Mouse (Mus musculus) CH12.LX (cell line): Measurements from ENCODE around the gene Pias4. TPM values are rescaled to one million over a fixed set of nuclear protein-coding genes. Genes with fewer than 3 reads are reported as not detected.
"Not testable (repeated sequence)": the region's sequence is repeated elsewhere in the genome, so short reads cannot be mapped to it uniquely, and the experiment has no call there.

Experiments
- DNase-seq: peaks from one replicate; pipeline ENCODE4 v3.0.0-alpha.2; 2013; ENCODE audit errors: extremely low read depth
- H3K27ac ChIP-seq: 2 replicates; pipeline ENCODE4 v1.5.1; 2012; ENCODE audit warnings: low read depth, mild to moderate bottlenecking, control low read depth, moderate library complexity; ENCODE audit not compliant: insufficient read depth
- H3K27me3 ChIP-seq: replicated peaks from 2 replicates; pipeline ENCODE3; 2012; ENCODE audit warnings: inconsistent platforms
- H3K36me3 ChIP-seq, 2 experiments: replicated peaks in 1 of 2; 2 replicates each; pipeline versions ENCODE3 to v1.6.1; 2012; ENCODE audit warnings: inconsistent platforms in 1 of 2, low read length in 1 of 2, mild to moderate bottlenecking in 1 of 2, mixed read lengths in 1 of 2, moderate library complexity in 1 of 2; ENCODE audit not compliant: control insufficient read depth in 1 of 2, insufficient read depth in 1 of 2
- H3K4me1 ChIP-seq, 2 experiments: 2 replicates each; pipeline ENCODE4 v1.6.1; 2012; ENCODE audit warnings: inconsistent platforms in 1 of 2, moderate library complexity in 1 of 2; ENCODE audit not compliant: insufficient read depth in 2 of 2, control insufficient read depth in 1 of 2
- H3K4me2 ChIP-seq: 2 replicates; pipeline ENCODE4 v1.6.1; 2012; ENCODE audit warnings: low read depth, mild to moderate bottlenecking, control low read depth; ENCODE audit not compliant: poor library complexity, insufficient read depth, severe bottlenecking
- H3K4me3 ChIP-seq, 3 experiments: fragments of 150-350 bp in 1 of 3; sonication (generic) in 1 of 3; replicated peaks in 1 of 3; 2 replicates each; pipeline versions ENCODE3 to v1.5.1; 2011 to 2012; ENCODE audit warnings: low read depth in 2 of 3, low read length in 2 of 3, mild to moderate bottlenecking in 2 of 3, moderate library complexity in 2 of 3, control low read depth in 1 of 3, improper control_type of control experiment in 1 of 3, inconsistent platforms in 1 of 3, mixed read lengths in 1 of 3; ENCODE audit not compliant: poor library complexity in 1 of 3
- H3K79me2 ChIP-seq: replicated peaks from 2 replicates; pipeline ENCODE4 v1.6.1; 2012; ENCODE audit warnings: mild to moderate bottlenecking, moderate library complexity; ENCODE audit not compliant: control insufficient read depth, poor library complexity, insufficient read depth, severe bottlenecking; ENCODE audit errors: extremely low read depth
- H3K9ac ChIP-seq: 2 replicates; pipeline ENCODE4 v1.6.1; 2012; ENCODE audit warnings: low read depth, mild to moderate bottlenecking, control low read depth, moderate library complexity; ENCODE audit not compliant: insufficient read depth
- H3K9me3 ChIP-seq: replicated peaks from 2 replicates; pipeline ENCODE3; 2012; ENCODE audit warnings: low read length, inconsistent platforms, mixed read lengths
- CTCF ChIP-seq, 2 experiments: IDR thresholded peaks in 1 of 2; conservative IDR thresholded peaks in 1 of 2; 2 replicates each; pipeline ENCODE4 v1.5.1; 2011 to 2012; ENCODE audit warnings: low read depth in 2 of 2, low read length in 2 of 2, improper control_type of control experiment in 1 of 2, inconsistent platforms in 1 of 2, mild to moderate bottlenecking in 1 of 2, moderate library complexity in 1 of 2
- ELF1 ChIP-seq: IDR thresholded peaks from 2 replicates; pipeline ENCODE4 v1.6.1; 2014; ENCODE audit warnings: low read depth, mild to moderate bottlenecking, inconsistent platforms, low read length, improper control_type of control experiment
- KAT2A ChIP-seq: IDR thresholded peaks from 2 replicates; pipeline ENCODE4 v1.6.1; 2012; ENCODE audit warnings: low read length, improper control_type of control experiment, inconsistent platforms; ENCODE audit not compliant: insufficient replicate concordance
- MAZ ChIP-seq: IDR thresholded peaks from 2 replicates; pipeline ENCODE4 v1.6.1; 2012; ENCODE audit warnings: low read depth, mild to moderate bottlenecking, inconsistent platforms, low read length, improper control_type of control experiment, moderate library complexity
- MXI1 ChIP-seq: IDR thresholded peaks from 2 replicates; pipeline ENCODE4 v1.6.1; 2011; ENCODE audit warnings: mild to moderate bottlenecking, low read depth, low read length, improper control_type of control experiment
- MYC ChIP-seq: IDR thresholded peaks from 2 replicates; pipeline ENCODE4 v1.6.1; 2011; ENCODE audit warnings: low read depth, mild to moderate bottlenecking, improper control_type of control experiment, low read length
- NRF1 ChIP-seq: IDR thresholded peaks from 2 replicates; pipeline ENCODE4 v1.6.1; 2014; ENCODE audit warnings: low read depth, mild to moderate bottlenecking, inconsistent platforms, low read length, improper control_type of control experiment, moderate library complexity
- RCOR1 ChIP-seq: conservative IDR thresholded peaks from 2 replicates; pipeline ENCODE4 v1.6.1; 2012; ENCODE audit warnings: low read depth, mild to moderate bottlenecking, inconsistent platforms, low read length, improper control_type of control experiment
- SIN3A ChIP-seq: IDR thresholded peaks from 2 replicates; pipeline ENCODE4 v1.6.1; 2012; ENCODE audit warnings: low read length, improper control_type of control experiment, inconsistent platforms
- UBTF ChIP-seq: IDR thresholded peaks from 2 replicates; pipeline ENCODE4 v1.6.1; 2012; ENCODE audit warnings: low read depth, mild to moderate bottlenecking, inconsistent platforms, low read length, improper control_type of control experiment, moderate library complexity
- ZKSCAN1 ChIP-seq: IDR thresholded peaks from 2 replicates; pipeline ENCODE4 v1.6.1; 2012; ENCODE audit warnings: low read depth, inconsistent platforms, low read length, improper control_type of control experiment, borderline replicate concordance
- ZNF384 ChIP-seq: IDR thresholded peaks from 2 replicates; pipeline ENCODE4 v1.6.1; 2012; ENCODE audit warnings: low read depth, low read length, improper control_type of control experiment, inconsistent platforms
- dilution Hi-C: fragments of 300-500 bp; cut with MboI; formaldehyde crosslinking; loops from 2 replicates; pipeline ENCODE4 v1.14.3; 2020; ENCODE audit warnings: low sequenced_read_pairs; ENCODE audit not compliant: extremely low pct_unique_long_range_greater_than_20kb, extremely low pct_ligation_motif_present
- in situ Hi-C: fragments of 300-500 bp; cut with MboI; formaldehyde crosslinking; loops from 3 replicates; pipeline ENCODE4 v1.14.3; 2019; ENCODE audit warnings: low sequenced_read_pairs, low pct_ligation_motif_present, low pct_unique_long_range_greater_than_20kb, mixed read lengths
- polyA plus RNA-seq: library from polyadenylated mRNA; unstranded; fragments of >175 nt; gene quantifications from 2 replicates; pipeline ENCODE4 v1.2.1, GENCODE M21; 2012; ENCODE audit warnings: low read depth; ENCODE audit not compliant: insufficient read length
- total RNA-seq, 2 experiments: library from RNA; depleted of rRNA; stranded (reverse); fragments of 300-350 nt in 1 of 2; fragments of >200 nt in 1 of 2; gene quantifications; 2 replicates each; pipeline ENCODE4 v1.2.3; 2012 to 2014

The Pias4 gene
- total and polyA plus RNA-seq, 3 experiments = 15.3 to 33.5 (median 26.6) TPM

DNA sequence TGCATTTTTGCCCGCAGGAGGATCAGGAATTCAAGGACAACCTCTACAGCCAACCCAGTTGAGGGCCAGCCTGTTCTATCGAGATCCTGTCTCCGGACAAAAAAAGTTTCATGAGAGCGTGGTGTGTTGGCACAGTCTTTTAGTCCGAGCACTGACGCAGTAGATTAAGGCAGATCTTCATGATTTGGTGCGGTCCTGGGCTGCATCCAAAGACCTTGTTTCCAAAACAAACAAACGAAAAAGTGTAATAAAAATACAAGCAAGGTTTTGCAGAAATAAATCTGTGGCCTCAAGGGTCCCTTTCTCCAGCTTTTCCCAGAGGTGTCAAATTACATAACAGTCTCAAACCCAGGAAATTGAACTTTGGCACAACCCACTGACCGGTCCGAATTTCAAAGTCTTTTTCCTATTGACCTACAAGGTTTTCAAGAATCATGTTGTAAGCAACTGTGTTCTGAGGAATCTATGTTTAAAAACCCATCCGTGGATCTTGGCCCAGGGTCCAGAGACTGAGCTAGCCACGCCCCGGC, 8.3 kb upstream of the Pias4 start:
- H3K27ac ChIP-seq = no peak overlapping the region
- DNase-seq = no peak
- peaks cover 37 to 39% of the 10 kb centered on the region in 2 experiments for H3K36me3 ChIP-seq
- dilution Hi-C loops = no loop called here
- H3K79me2 ChIP-seq = peaks cover 39% of the 10 kb centered on the region
- peak overlapping the region; percentile 23; the same call in 1 of the 2 replicates for H3K9ac ChIP-seq
- no peaks in the 10 kb centered on the region for H3K27me3 ChIP-seq
- no peaks in the 10 kb centered on the region for H3K9me3 ChIP-seq
- TF ChIP-seq KAT2A = no peak
- no peak for TF ChIP-seq ELF1
- TF ChIP-seq NRF1 = no peak
- no peak for TF ChIP-seq ZKSCAN1
- no peak for TF ChIP-seq UBTF
- no peak for TF ChIP-seq MAZ
- 0 out of 2 replicates have a peak, but pooled peaks have one; percentile 9 for TF ChIP-seq RCOR1
- TF ChIP-seq ZNF384 = 0 out of 2 replicates have a peak, but pooled peaks have one; percentile 22
- H3K4me3 ChIP-seq = peak overlapping the region in 2 of 3 experiments; percentile 21 to 99
- in situ Hi-C loops = loop anchor here (10.0 kb wide), 1 partner anchor 101 kb away; the partner anchor contains the start of gene Thop1
- H3K4me2 ChIP-seq = peak overlapping the region; percentile 93
- peaks cover 22 to 43% of the 10 kb centered on the region in 2 experiments for H3K4me1 ChIP-seq

DNA sequence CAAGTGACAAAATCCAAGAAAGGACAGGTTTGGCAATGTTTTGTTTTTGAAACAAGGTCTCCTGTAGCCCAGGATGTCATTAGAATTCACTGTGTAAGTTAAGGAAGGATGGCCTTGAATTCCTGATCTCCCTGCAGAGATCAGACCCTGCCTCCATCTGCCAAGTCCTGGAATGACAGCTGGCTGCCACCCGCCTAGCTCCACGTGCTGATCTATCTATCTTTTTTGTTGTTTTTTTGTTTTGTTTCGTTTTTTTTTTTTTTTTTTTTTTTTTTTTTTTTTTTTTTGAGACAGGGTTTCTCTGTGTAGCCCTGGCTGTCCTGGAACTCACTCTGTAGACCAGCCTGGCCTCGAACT, 7.6 kb upstream of the Pias4 start:
- dilution Hi-C loops, DNase-seq, H3K27me3 ChIP-seq, H3K9me3 ChIP-seq, H3K27ac ChIP-seq: not testable (repeated sequence)
- peaks cover 22 to 36% of the 10 kb centered on the region in 2 experiments for H3K4me1 ChIP-seq
- peak overlapping the region; percentile 93 for H3K4me2 ChIP-seq
- peak overlapping the region in 1 of 3 experiments; percentile 28 for H3K4me3 ChIP-seq
- 0 out of 2 replicates have a peak overlapping the region, but pooled peaks have one; percentile 9 for H3K9ac ChIP-seq
- in situ Hi-C loops = loop anchor here (10.0 kb wide), 1 partner anchor 101 kb away; the partner anchor contains the start of gene Thop1
- TF ChIP-seq SIN3A (peak; percentile 15; the same call in 1 of the 2 replicates), MXI1 (peak; percentile 10; the same call in 1 of the 2 replicates), CTCF (conservative IDR thresholded peaks at IDR 0.05 in 1 of 2, IDR thresholded peaks at IDR 0.05 in 1 of 2; ENCODE audit: low read depth in 2 of 2, low read length in 2 of 2) (peak in 1 of 2 experiments; percentile 6; a peak in 1 of 4 replicates), ZNF384 (peak; percentile 77), MYC (peak; percentile 5; the same call in 1 of the 2 replicates)
- H3K79me2 ChIP-seq = peaks cover 38% of the 10 kb centered on the region
- peaks cover 30 to 33% of the 10 kb centered on the region in 2 experiments for H3K36me3 ChIP-seq
